24 mouse cellular contexts compared by ENCODE assay signal in the genomic region with DNA sequence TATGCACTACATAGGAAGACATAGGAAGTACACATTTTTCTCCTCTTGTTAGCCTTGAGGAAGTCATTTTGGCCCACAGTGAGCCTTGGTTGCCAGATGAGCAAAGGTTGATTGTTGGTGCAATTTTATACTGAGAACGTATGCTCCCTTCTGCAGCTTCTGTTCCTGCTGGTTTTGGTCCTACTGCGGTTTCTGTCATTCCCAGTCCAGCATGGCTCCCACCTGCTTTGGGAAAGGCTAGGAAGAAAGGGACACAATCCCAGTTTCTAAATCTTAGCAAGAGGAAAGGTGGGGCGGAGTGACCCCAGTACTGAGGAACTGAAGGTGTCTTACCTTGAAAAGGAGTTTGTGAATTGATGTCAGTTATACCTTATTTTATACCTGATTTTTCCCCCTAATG. TPM values are rescaled to one million over a fixed set of nuclear protein-coding genes. Genes with fewer than 3 reads are reported as not detected.
DNase-seq lines count a peak whose midpoint lies in the region; ATAC-seq and TF ChIP-seq lines count a peak whose summit lies in the region.
"Had no signal": no experiment of that assay in that cellular context is flagged by ENCODE, and none has a peak within 500 bp of the region (broad histone marks: within the 10 kb centered on the region; RNA-seq: fewer than 3 reads in every experiment).

No protein-coding gene starts in this region.

- peak overlapping the region; percentile 46; the same call in 1 of the 2 replicates for H3K4me2 ChIP-seq in heart, embryonic 12.5 days
- no peak overlapping the region for H3K4me2 ChIP-seq in kidney, embryonic 15.5 days
- H3K4me2 ChIP-seq in stomach, postnatal 0 days (replicated peaks; ENCODE audit: low read depth): no peak overlapping the region
- H3K4me2 ChIP-seq: hindbrain, embryonic 13.5 days; lung, embryonic 14.5 days; midbrain, embryonic 12.5 days; neural tube, embryonic 15.5 days had no signal

- no peaks in the 10 kb centered on the region for H3K36me3 ChIP-seq in heart, embryonic 12.5 days
- H3K36me3 ChIP-seq in kidney, adult 2 months (ENCODE audit: control insufficient read depth, insufficient read depth, low read length): no peaks in the 10 kb centered on the region; the same call in 1 of the 2 replicates
- H3K36me3 ChIP-seq in kidney, embryonic 15.5 days: no peaks in the 10 kb centered on the region
- 0 out of 2 replicates have a peak, but pooled peaks cover 3% of the 10 kb centered on the region for H3K36me3 ChIP-seq in small intestine, adult 2 months (ENCODE audit: control insufficient read depth, insufficient read depth, low read length)
- H3K36me3 ChIP-seq in stomach, postnatal 0 days (ENCODE audit: control insufficient read depth, insufficient read depth, low read length): no peaks in the 10 kb centered on the region
- H3K36me3 ChIP-seq: G1E; hindbrain, embryonic 13.5 days; midbrain, embryonic 12.5 days; neural tube, embryonic 15.5 days had no signal

- intact Hi-C loops in heart, postnatal 36 days (cut with DNase I): no loop called here

- H3K9ac ChIP-seq in heart, embryonic 12.5 days: no peak overlapping the region
- no peak overlapping the region for H3K9ac ChIP-seq in kidney, embryonic 15.5 days
- no peak overlapping the region for H3K9ac ChIP-seq in stomach, postnatal 0 days (ENCODE audit: low read length)
- H3K9ac ChIP-seq: hindbrain, embryonic 13.5 days; liver, embryonic 14.5 days; lung, embryonic 14.5 days; midbrain, embryonic 12.5 days; neural tube, embryonic 15.5 days had no signal

- no peak for TF ChIP-seq POLR2A in kidney, adult 2 months (IDR thresholded peaks at IDR 0.05; ENCODE audit: low read depth, low read length)
- TF ChIP-seq POLR2A in small intestine, adult 2 months (IDR thresholded peaks at IDR 0.05; ENCODE audit: low read depth, low read length): no peak

- no peak for TF ChIP-seq CTCF in kidney, adult 2 months (conservative IDR thresholded peaks at IDR 0.05; ENCODE audit: insufficient read depth, insufficient read length, low read depth, low read length)
- TF ChIP-seq CTCF in small intestine, adult 2 months (IDR thresholded peaks at IDR 0.05; ENCODE audit: extremely low read depth, insufficient read length, insufficient replicate concordance, low read depth, low read length): no peak
- TF ChIP-seq CTCF in stomach, postnatal 0 days (IDR thresholded peaks at IDR 0.05; ENCODE audit: low read depth): no peak

- H3K4me1 ChIP-seq in heart, embryonic 12.5 days (replicated peaks): peaks cover 23% of the 10 kb centered on the region
- H3K4me1 ChIP-seq in kidney, adult 2 months (ENCODE audit: control insufficient read depth, insufficient read depth, low read length): peaks cover 37% of the 10 kb centered on the region
- peaks cover 27% of the 10 kb centered on the region for H3K4me1 ChIP-seq in kidney, embryonic 15.5 days
- peaks cover 8% of the 10 kb centered on the region; the same call in 1 of the 2 replicates for H3K4me1 ChIP-seq in small intestine, adult 2 months (ENCODE audit: control insufficient read depth, insufficient read depth, insufficient read length, low read length)
- H3K4me1 ChIP-seq in stomach, postnatal 0 days (replicated peaks; ENCODE audit: control insufficient read depth, insufficient read depth): no peaks in the 10 kb centered on the region
- H3K4me1 ChIP-seq: neural tube, embryonic 15.5 days had no signal

- ATAC-seq in heart, embryonic 12.5 days (ENCODE audit: insufficient number of reproducible peaks, low FRiP score): no peak
- ATAC-seq in kidney, embryonic 15.5 days (replicated peaks; ENCODE audit: low FRiP score): no peak
- no peak for ATAC-seq in stomach, postnatal 0 days (ENCODE audit: low FRiP score, low TSS enrichment)
- ATAC-seq: forebrain, embryonic 14.5 days; Patski had no signal

- H3K27me3 ChIP-seq in heart, embryonic 12.5 days (replicated peaks): no peaks in the 10 kb centered on the region
- no peaks in the 10 kb centered on the region for H3K27me3 ChIP-seq in kidney, adult 2 months (replicated peaks; ENCODE audit: control insufficient read depth, insufficient read depth, low read length)
- H3K27me3 ChIP-seq in kidney, embryonic 15.5 days: no peaks in the 10 kb centered on the region
- H3K27me3 ChIP-seq in small intestine, adult 2 months (ENCODE audit: control insufficient read depth, insufficient read depth, low read length): no peaks in the 10 kb centered on the region
- no peaks in the 10 kb centered on the region for H3K27me3 ChIP-seq in stomach, postnatal 0 days (ENCODE audit: control insufficient read depth, insufficient read depth, low read length)
- H3K27me3 ChIP-seq: CH12.LX; hindbrain, embryonic 13.5 days; midbrain, embryonic 12.5 days; neural tube, embryonic 15.5 days; Patski had no signal

- H3K9me3 ChIP-seq in heart, embryonic 12.5 days (replicated peaks): no peaks in the 10 kb centered on the region
- no peaks in the 10 kb centered on the region for H3K9me3 ChIP-seq in kidney, embryonic 15.5 days (replicated peaks)
- no peaks in the 10 kb centered on the region for H3K9me3 ChIP-seq in stomach, postnatal 0 days (ENCODE audit: control insufficient read depth, low read length)
- H3K9me3 ChIP-seq: G1E; hindbrain, embryonic 13.5 days; midbrain, embryonic 12.5 days; neural tube, embryonic 15.5 days had no signal

- no peak for TF ChIP-seq EP300 in stomach, postnatal 0 days (optimal IDR thresholded peaks at IDR 0.05)

- no peak for DNase-seq in heart, postnatal 36 days
- peak; percentile 28 for DNase-seq in kidney, adult 2 months
- DNase-seq in stomach, postnatal 0 days (ENCODE audit: low spot score): no peak
- no peak for DNase-seq in cerebellum, adult 9-10 months
- DNase-seq: adrenal gland, postnatal 36 days; B cell, adult 2 months; cerebellum, adult 11-12 months; cerebellum, postnatal 14 days; kidney, adult 18-20 months; kidney, postnatal 10 days; left cerebral cortex, postnatal 4 days; lung, embryonic 14.5 days; thymus, postnatal 14 days had no signal

- peak overlapping the region; percentile 52; the same call in 1 of the 2 replicates for H3K27ac ChIP-seq in heart, embryonic 12.5 days (ENCODE audit: poor library complexity, severe bottlenecking)
- peak overlapping the region; percentile 45 for H3K27ac ChIP-seq in kidney, adult 2 months (ENCODE audit: insufficient read depth, low read depth, low read length)
- no peak overlapping the region for H3K27ac ChIP-seq in kidney, embryonic 15.5 days
- peak overlapping the region; percentile 23 for H3K27ac ChIP-seq in small intestine, adult 2 months (ENCODE audit: insufficient read depth, low read depth, low read length)
- H3K27ac ChIP-seq in stomach, postnatal 0 days (replicated peaks): peak overlapping the region; percentile 65
- H3K27ac ChIP-seq: hindbrain, embryonic 13.5 days; liver, embryonic 14.5 days; midbrain, embryonic 12.5 days; neural tube, embryonic 15.5 days had no signal

- H3K4me3 ChIP-seq in heart, embryonic 12.5 days: no peak overlapping the region
- no peak overlapping the region for H3K4me3 ChIP-seq in kidney, adult 2 months (ENCODE audit: insufficient read depth, low read depth, low read length)
- no peak overlapping the region for H3K4me3 ChIP-seq in kidney, embryonic 15.5 days (replicated peaks)
- no peak overlapping the region for H3K4me3 ChIP-seq in small intestine, adult 2 months (ENCODE audit: low read depth, low read length)
- H3K4me3 ChIP-seq in stomach, postnatal 0 days (ENCODE audit: low read depth, low read length): no peak overlapping the region
- H3K4me3 ChIP-seq: hindbrain, embryonic 13.5 days; midbrain, embryonic 12.5 days; neural tube, embryonic 15.5 days had no signal

- 84% methylated on average over 3 of the region's 3 CpGs for WGBS in heart, embryonic 12.5 days
- 54% methylated on average over 3 of the region's 3 CpGs for WGBS in kidney, adult 2 months
- 85% methylated on average over 3 of the region's 3 CpGs for WGBS in kidney, embryonic 15.5 days
- WGBS in small intestine, adult 2 months: 44% methylated on average over 3 of the region's 3 CpGs
- 68% methylated on average over 3 of the region's 3 CpGs for WGBS in stomach, postnatal 0 days

RNA-seq across cellular contexts. Expression of a gene that starts 48.2 kb away (rescaled TPM):
- polyA plus RNA-seq in heart, embryonic 12.5 days (2016; fragmentation: Nextera tagmentation; extraction: Ambion mirVana): 28.7 and 32.3 TPM in 2 replicates
- 1 to 10 TPM; 5.1 to 5.3 TPM for total RNA-seq in heart, postnatal 36 days (2021)
- polyA plus RNA-seq in kidney, adult 2 months (2012; rRNA removed): 4.2 and 4.6 TPM in 2 replicates
- polyA plus RNA-seq in kidney, embryonic 15.5 days (2015; fragmentation: Nextera tagmentation; extraction: Ambion mirVana): 47.1 and 49.5 TPM in 2 replicates
- polyA plus RNA-seq in small intestine, adult 2 months (2012; rRNA removed): 6.2 and 10.2 TPM in 2 replicates
- 16.1 and 18.7 TPM in 2 replicates for polyA plus RNA-seq in stomach, postnatal 0 days (2015; fragmentation: Nextera tagmentation; extraction: Ambion mirVana)

RNA-seq across cellular contexts. Expression of a gene that starts 51.9 kb away (rescaled TPM):
- 15.1 and 17.8 TPM in 2 replicates for polyA plus RNA-seq in heart, embryonic 12.5 days (2016; fragmentation: Nextera tagmentation; extraction: Ambion mirVana)
- 10 to 100 TPM; 26.3 TPM for total RNA-seq in heart, postnatal 36 days (2021)
- 106 and 131 TPM in 2 replicates for polyA plus RNA-seq in kidney, adult 2 months (2012; rRNA removed)
- polyA plus RNA-seq in kidney, embryonic 15.5 days (2015; fragmentation: Nextera tagmentation; extraction: Ambion mirVana): 27.8 and 28.0 TPM in 2 replicates
- 12.0 and 51.4 TPM in 2 replicates for polyA plus RNA-seq in small intestine, adult 2 months (2012; rRNA removed)
- polyA plus RNA-seq in stomach, postnatal 0 days (2015; fragmentation: Nextera tagmentation; extraction: Ambion mirVana): 15.0 and 16.0 TPM in 2 replicates
